Mouse (Mus musculus): ENCODE measurements around the gene Rpap1. TPM values are rescaled to one million over a fixed set of nuclear protein-coding genes. Genes with fewer than 3 reads are reported as not detected.
A peak's percentile ranks its signal among the peaks of the same experiment; 100 is the strongest.
"Not testable (repeated sequence)": the region's sequence is repeated elsewhere in the genome, so short reads cannot be mapped to it uniquely, and the experiment has no call there.

Gene Rpap1
- polyA plus RNA-seq, 1 experiment from 2014 or later = 3.9 TPM

- Histone ChIP-seq H3K36me3 (replicated peaks; ENCODE audit: insufficient read depth, low read length) (no peaks in the 10 kb centered on the region), H3K4me3 (ENCODE audit: low read depth, low read length) (no peak overlapping the region), H3K9me3 (ENCODE audit: low read length) (no peaks in the 10 kb centered on the region), H3K27ac (ENCODE audit: low read depth) (no peak overlapping the region), H3K4me2 (ENCODE audit: low read depth, low read length) (peak overlapping the region; percentile 100), H3K9ac (replicated peaks) (no peak overlapping the region), H3K4me1 (ENCODE audit: insufficient read depth) (peaks cover 40% of the 10 kb centered on the region), H3K27me3 (ENCODE audit: insufficient read depth, low read length) (peaks cover 25% of the 10 kb centered on the region)
- WGBS (ENCODE audit: insufficient replicate concordance) = 19% methylated on average over 2 of the region's 2 CpGs
- no peak for DNase-seq
- ATAC-seq = no peak
- TF ChIP-seq CTCF (IDR thresholded peaks at IDR 0.05; ENCODE audit: low read depth) = no peak
- no peak for TF ChIP-seq EP300 (IDR thresholded peaks at IDR 0.05; ENCODE audit: low read depth)
Measured at GRCm38 (mm10) chr2:119740567-119740966, 46.8 kb downstream of the Rpap1 start.

GRCm38 (mm10) chr2:119737124-119737523 lies 50.2 kb downstream of the Rpap1 start:
- Histone ChIP-seq H3K4me1 (ENCODE audit: insufficient read depth) (peaks cover 12% of the 10 kb centered on the region), H3K27me3 (ENCODE audit: insufficient read depth, low read length) (no peaks in the 10 kb centered on the region), H3K4me2 (ENCODE audit: low read depth, low read length) (no peak overlapping the region), H3K36me3 (replicated peaks; ENCODE audit: insufficient read depth, low read length) (peaks cover 16% of the 10 kb centered on the region), H3K4me3 (ENCODE audit: low read depth, low read length) (no peak overlapping the region), H3K27ac (ENCODE audit: low read depth) (no peak overlapping the region), H3K9ac (replicated peaks) (no peak overlapping the region), H3K9me3 (ENCODE audit: low read length) (no peaks in the 10 kb centered on the region)
- TF ChIP-seq EP300 (IDR thresholded peaks at IDR 0.05; ENCODE audit: low read depth) (no peak), CTCF (IDR thresholded peaks at IDR 0.05; ENCODE audit: low read depth) (no peak)
- 26% methylated on average over 12 of the region's 12 CpGs for WGBS (ENCODE audit: insufficient replicate concordance)
- no peak for DNase-seq
- no peak for ATAC-seq

- H3K4me2 ChIP-seq (ENCODE audit: low read depth, low read length) = no peak overlapping the region
- DNase-seq (no peak), ATAC-seq (no peak)
- 84% methylated on average over 4 of the region's 4 CpGs for WGBS (ENCODE audit: insufficient replicate concordance)
- no peaks in the 10 kb centered on the region; the same call in 1 of the 2 replicates for H3K4me1 ChIP-seq (ENCODE audit: insufficient read depth)
- no peaks in the 10 kb centered on the region for H3K27me3 ChIP-seq (ENCODE audit: insufficient read depth, low read length)
- H3K9me3 ChIP-seq (ENCODE audit: low read length) = no peaks in the 10 kb centered on the region
- no peak overlapping the region for H3K9ac ChIP-seq (replicated peaks)
- peaks cover 69% of the 10 kb centered on the region for H3K36me3 ChIP-seq (replicated peaks; ENCODE audit: insufficient read depth, low read length)
- TF ChIP-seq EP300 (IDR thresholded peaks at IDR 0.05; ENCODE audit: low read depth) = no peak
- TF ChIP-seq CTCF (IDR thresholded peaks at IDR 0.05; ENCODE audit: low read depth) = no peak
- no peak overlapping the region for H3K27ac ChIP-seq (ENCODE audit: low read depth)
- no peak overlapping the region for H3K4me3 ChIP-seq (ENCODE audit: low read depth, low read length)
Measured at GRCm38 (mm10) chr2:119730735-119731134, 56.6 kb downstream of the Rpap1 start.

GRCm38 (mm10) chr2:119727762-119728416 lies 59.4 kb downstream of the Rpap1 start:
- Histone ChIP-seq H3K27me3 (ENCODE audit: insufficient read depth, low read length) (no peaks in the 10 kb centered on the region), H3K4me2 (ENCODE audit: low read depth, low read length) (no peak overlapping the region), H3K9ac (replicated peaks) (no peak overlapping the region), H3K9me3 (ENCODE audit: low read length) (no peaks in the 10 kb centered on the region), H3K4me1 (ENCODE audit: insufficient read depth) (no peaks in the 10 kb centered on the region; the same call in 1 of the 2 replicates), H3K4me3 (ENCODE audit: low read depth, low read length) (no peak overlapping the region), H3K36me3 (replicated peaks; ENCODE audit: insufficient read depth, low read length) (peaks cover 75% of the 10 kb centered on the region), H3K27ac (ENCODE audit: low read depth) (0 out of 2 replicates have a peak overlapping the region, but pooled peaks have one; percentile 7)
- DNase-seq = no peak
- WGBS (ENCODE audit: insufficient replicate concordance) = 69% methylated on average over 3 of the region's 3 CpGs
- ATAC-seq = peak; percentile 85
- no peak for TF ChIP-seq CTCF (IDR thresholded peaks at IDR 0.05; ENCODE audit: low read depth)
- TF ChIP-seq EP300 (IDR thresholded peaks at IDR 0.05; ENCODE audit: low read depth) = peak; percentile 85

- H3K36me3 ChIP-seq (replicated peaks; ENCODE audit: insufficient read depth, low read length) = peaks cover 60% of the 10 kb centered on the region
- no peak overlapping the region for H3K27ac ChIP-seq (ENCODE audit: low read depth)
- TF ChIP-seq EP300 (IDR thresholded peaks at IDR 0.05; ENCODE audit: low read depth) (no peak), CTCF (IDR thresholded peaks at IDR 0.05; ENCODE audit: low read depth) (no peak)
- no peaks in the 10 kb centered on the region for H3K9me3 ChIP-seq (ENCODE audit: low read length)
- 88% methylated on average over 8 of the region's 8 CpGs for WGBS (ENCODE audit: insufficient replicate concordance)
- H3K9ac ChIP-seq (replicated peaks) = no peak overlapping the region
- ATAC-seq = no peak
- no peaks in the 10 kb centered on the region for H3K27me3 ChIP-seq (ENCODE audit: insufficient read depth, low read length)
- DNase-seq = no peak
- no peak overlapping the region for H3K4me2 ChIP-seq (ENCODE audit: low read depth, low read length)
- H3K4me1 ChIP-seq (ENCODE audit: insufficient read depth) = no peaks in the 10 kb centered on the region
- H3K4me3 ChIP-seq (ENCODE audit: low read depth, low read length) = no peak overlapping the region
Measured at GRCm38 (mm10) chr2:119721070-119721469, 66.3 kb downstream of the Rpap1 start.

GRCm38 (mm10) chr2:119715868-119716267 lies 71.5 kb downstream of the Rpap1 start:
- peaks cover 40% of the 10 kb centered on the region for H3K36me3 ChIP-seq (replicated peaks; ENCODE audit: insufficient read depth, low read length)
- H3K4me2 ChIP-seq (ENCODE audit: low read depth, low read length); DNase-seq; H3K9me3 ChIP-seq (ENCODE audit: low read length); H3K9ac ChIP-seq (replicated peaks); H3K27ac ChIP-seq (ENCODE audit: low read depth); H3K4me3 ChIP-seq (ENCODE audit: low read depth, low read length); H3K27me3 ChIP-seq (ENCODE audit: insufficient read depth, low read length); ATAC-seq; H3K4me1 ChIP-seq (ENCODE audit: insufficient read depth): not testable (repeated sequence)
- 88% methylated on average over 2 of the region's 2 CpGs for WGBS (ENCODE audit: insufficient replicate concordance)

Other genes with a start within 250 kb of the Rpap1 start
- gene Exd1, start 239.9 kb downstream of the Rpap1 start, polyA plus RNA-seq (2015; fragmentation: Nextera tagmentation; extraction: Ambion mirVana) = 0.18 and 0.29 TPM in 2 replicates
- 146 and 149 TPM in 2 replicates for gene Chp1, start 239.8 kb downstream of the Rpap1 start, polyA plus RNA-seq (2015; fragmentation: Nextera tagmentation; extraction: Ambion mirVana)
- 45.8 and 48.5 TPM in 2 replicates for gene Nusap1, start 169.2 kb downstream of the Rpap1 start, polyA plus RNA-seq (2015; fragmentation: Nextera tagmentation; extraction: Ambion mirVana)
- gene Oip5, start 169.1 kb downstream of the Rpap1 start, polyA plus RNA-seq (2015; fragmentation: Nextera tagmentation; extraction: Ambion mirVana) = 14.3 and 16.5 TPM in 2 replicates
- gene Ndufaf1, start 124.7 kb downstream of the Rpap1 start, polyA plus RNA-seq (2015; fragmentation: Nextera tagmentation; extraction: Ambion mirVana) = 26.7 and 27.2 TPM in 2 replicates
- gene Rtf1, start 112.5 kb downstream of the Rpap1 start, polyA plus RNA-seq (2015; fragmentation: Nextera tagmentation; extraction: Ambion mirVana) = 17.0 and 19.3 TPM in 2 replicates
- 2.7 and 3.6 TPM in 2 replicates for gene Itpka, start 45.2 kb downstream of the Rpap1 start, polyA plus RNA-seq (2015; fragmentation: Nextera tagmentation; extraction: Ambion mirVana)
- 0.13 and 0.16 TPM in 2 replicates for gene Ltk, start 27.1 kb downstream of the Rpap1 start, polyA plus RNA-seq (2015; fragmentation: Nextera tagmentation; extraction: Ambion mirVana)
- gene Tyro3, start 10.2 kb upstream of the Rpap1 start, polyA plus RNA-seq (2015; fragmentation: Nextera tagmentation; extraction: Ambion mirVana) = 0.26 and 0.30 TPM in 2 replicates
- 4.3 and 4.6 TPM in 2 replicates for gene Mga, start 109.7 kb upstream of the Rpap1 start, polyA plus RNA-seq (2015; fragmentation: Nextera tagmentation; extraction: Ambion mirVana)
- 0.22 and 0.27 TPM in 2 replicates for gene Mapkbp1, start 185.2 kb upstream of the Rpap1 start, polyA plus RNA-seq (2015; fragmentation: Nextera tagmentation; extraction: Ambion mirVana)
- gene Jmjd7, start 239.9 kb upstream of the Rpap1 start, polyA plus RNA-seq (2015; fragmentation: Nextera tagmentation; extraction: Ambion mirVana) = 4.0 and 4.8 TPM in 2 replicates
- 0.13 and 0.38 TPM in 2 replicates for gene Gm28042, start 240.0 kb upstream of the Rpap1 start, polyA plus RNA-seq (2015; fragmentation: Nextera tagmentation; extraction: Ambion mirVana)
- gene Pla2g4b, start 245.9 kb upstream of the Rpap1 start, polyA plus RNA-seq (2015; fragmentation: Nextera tagmentation; extraction: Ambion mirVana) = 0.12 and 0.15 TPM in 2 replicates

Data from liver, postnatal 0 days (tissue).